ENCODE assay signal across 8 mouse cellular contexts in genomic region chr6:90737376-90737775, GRCm38 (mm10).
DNase-seq lines count a peak whose midpoint lies in the region; ATAC-seq lines count a peak whose summit lies in the region.

No protein-coding gene starts in this region.

- H3K4me1 ChIP-seq in hindbrain, embryonic 14.5 days (replicated peaks; ENCODE audit: control insufficient read depth, insufficient read depth, low read length) = peaks cover 17% of the 10 kb centered on the region

- no peaks in the 10 kb centered on the region for H3K27me3 ChIP-seq in hindbrain, embryonic 14.5 days (ENCODE audit: control insufficient read depth, insufficient read depth, low read length)

- peak overlapping the region; percentile 87 for H3K4me3 ChIP-seq in hindbrain, embryonic 14.5 days (replicated peaks; ENCODE audit: low read length)

- ATAC-seq in hindbrain, embryonic 14.5 days (ENCODE audit: low FRiP score) = peak; percentile 84

- DNase-seq in T-cell, adult 2 months (ENCODE audit: low spot score) = peak; percentile 87
- DNase-seq in cerebellum, postnatal 25 days = peak; percentile 95 to 97
- peak; percentile 78 to 79 for DNase-seq in frontal cortex, postnatal 25 days (ENCODE audit: low spot score in 2 of 2)
- DNase-seq in hindbrain, embryonic 14.5 days (ENCODE audit: low spot score) = peak; percentile 95
- peak; percentile 85 to 87 for DNase-seq in layer of hippocampus, postnatal 36 days
- peak; percentile 92 for DNase-seq in lung, postnatal 25 days (ENCODE audit: low spot score)
- peak; percentile 63 for DNase-seq in retina, adult 2 months (ENCODE audit: low read depth, low spot score)
- peak; percentile 90 to 91 for DNase-seq in thymus, postnatal 36 days

- peak overlapping the region; percentile 93 for H3K4me2 ChIP-seq in hindbrain, embryonic 14.5 days (replicated peaks)

- no peaks in the 10 kb centered on the region for H3K36me3 ChIP-seq in hindbrain, embryonic 14.5 days (replicated peaks; ENCODE audit: control insufficient read depth, insufficient read depth)

- WGBS in hindbrain, embryonic 14.5 days = 2% methylated on average over 12 of the region's 12 CpGs

- peak overlapping the region; percentile 88 for H3K9ac ChIP-seq in hindbrain, embryonic 14.5 days

- H3K27ac ChIP-seq in hindbrain, embryonic 14.5 days = peak overlapping the region; percentile 74

- H3K9me3 ChIP-seq in hindbrain, embryonic 14.5 days (ENCODE audit: control insufficient read depth, low read length) = no peaks in the 10 kb centered on the region

Comparison
In these comparisons a context has a peak if more than half of its experiments do, and no peak if none do; other contexts are left out.
1. Peak in every context shown above with its lines: DNase-seq, ATAC-seq, H3K4me3 ChIP-seq and H3K27ac ChIP-seq.